Mouse (Mus musculus) lung, embryonic 15.5 days (tissue): Measurements from ENCODE around the gene Ctps. TPM values are rescaled to one million over a fixed set of nuclear protein-coding genes. Genes with fewer than 3 reads are reported as not detected.

Source experiments
- ATAC-seq: fragments of 200-750 bp; cut with Nextera tagmentation; 2 replicates; pipeline ENCODE4 v1.8.0; 2017; ENCODE audit warnings: moderate number of reproducible peaks, borderline replicate concordance; ENCODE audit not compliant: low FRiP score, low TSS enrichment; ENCODE audit errors: extremely low read depth
- H3K27ac ChIP-seq: fragments of 300-500 bp; sonication (generic); 2 replicates; pipeline ENCODE4 v1.5.1; 2015; ENCODE audit warnings: moderate library complexity, mild to moderate bottlenecking, inconsistent platforms
- H3K27me3 ChIP-seq: fragments of 300-500 bp; sonication (generic); 2 replicates; pipeline ENCODE4 v1.6.1; 2015; ENCODE audit warnings: inconsistent platforms
- H3K36me3 ChIP-seq: fragments of 300-500 bp; sonication (generic); 2 replicates; pipeline ENCODE4 v1.6.1; 2015; ENCODE audit warnings: inconsistent platforms
- H3K4me1 ChIP-seq: fragments of 300-500 bp; sonication (generic); 2 replicates; pipeline ENCODE4 v1.6.1; 2015; ENCODE audit warnings: inconsistent platforms
- H3K4me2 ChIP-seq: fragments of 300-500 bp; sonication (generic); 2 replicates; pipeline ENCODE4 v1.6.1; 2015; ENCODE audit warnings: inconsistent platforms, mild to moderate bottlenecking, moderate library complexity
- H3K4me3 ChIP-seq: fragments of 300-500 bp; sonication (generic); 2 replicates; pipeline ENCODE4 v1.5.1; 2015; ENCODE audit warnings: mild to moderate bottlenecking, inconsistent platforms
- H3K9ac ChIP-seq: fragments of 300-500 bp; sonication (generic); 2 replicates; pipeline ENCODE4 v1.6.1; 2015; ENCODE audit warnings: inconsistent platforms
- H3K9me3 ChIP-seq: fragments of 300-500 bp; sonication (generic); 2 replicates; pipeline ENCODE4 v1.6.1; 2016; ENCODE audit warnings: inconsistent platforms
- WGBS: fragments of 180-500 bp; shearing (Covaris S2); methylation state at CpG from one replicate; pipeline ENCODE4 v1.1.7; 2015; 5-methylcytosine and 5-hydroxymethylcytosine counted together
- polyA plus RNA-seq: library from polyadenylated mRNA; unstranded; fragments of >200 nt; fragmentation: Nextera tagmentation; extraction: Ambion mirVana; gene quantifications from 2 replicates; pipeline ENCODE4 v1.2.1, GENCODE M21; 2015

Gene Ctps
- 85.6 and 87.4 TPM in 2 replicates for polyA plus RNA-seq

DNA sequence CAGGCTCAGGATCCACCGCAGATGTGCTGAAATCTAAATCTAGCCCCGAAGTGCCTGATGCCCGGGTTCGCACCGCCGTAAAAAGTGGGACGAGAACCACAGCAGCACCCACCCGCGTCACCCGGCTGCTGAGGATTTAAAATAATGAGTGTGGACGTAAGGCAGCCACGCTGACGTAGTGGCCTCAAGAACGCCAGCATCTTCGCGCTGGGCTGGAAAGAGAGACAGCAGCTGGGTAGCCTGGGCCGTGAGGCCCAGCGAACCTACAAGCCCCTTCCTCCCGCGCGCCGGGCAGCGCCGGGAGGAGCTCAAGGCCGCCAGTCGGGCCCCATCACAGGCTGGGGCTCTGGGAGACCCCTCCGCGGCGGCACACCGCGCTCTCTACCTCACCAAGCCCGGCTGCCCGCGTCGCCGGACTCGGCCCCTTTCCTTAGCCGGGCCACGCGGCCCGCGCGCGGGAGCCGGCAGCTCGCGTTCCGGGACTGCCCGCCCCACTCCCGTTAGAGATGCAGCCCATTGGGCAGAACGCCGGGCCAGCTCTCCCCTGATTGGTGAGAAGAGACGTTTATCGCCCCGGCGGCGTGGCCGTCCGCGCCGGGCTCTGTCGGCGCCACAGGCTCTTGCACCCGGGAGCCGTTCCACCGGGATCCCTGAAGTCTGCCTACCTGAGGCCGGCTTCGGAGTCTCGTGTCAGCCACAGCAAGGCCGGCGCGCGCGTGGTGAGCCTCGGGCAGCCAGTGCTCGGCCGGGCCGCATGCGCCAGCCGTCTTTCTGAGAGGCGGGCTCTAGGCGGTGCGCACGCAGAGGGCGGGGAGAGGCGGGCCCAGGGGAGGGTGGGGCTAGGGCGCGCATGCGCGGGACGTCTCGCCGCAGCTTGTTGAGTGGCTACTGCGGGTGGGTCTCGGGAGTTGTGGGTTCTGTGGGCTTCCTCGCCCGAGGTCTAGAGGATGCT is at the start of gene Ctps:
Gene Ctps (minus strand): TSS at position 791 of the 952 bp plus-strand sequence.
- peak within 1 kb of the TSS; percentile 96 for H3K27ac ChIP-seq
- H3K4me3 ChIP-seq: peak within 1 kb of the TSS; percentile 85
- H3K9ac ChIP-seq: peak within 1 kb of the TSS; percentile 75
- peak within 1 kb of the TSS; percentile 90 for H3K4me2 ChIP-seq
- WGBS: under 1% methylated on average over 89 of the region's 97 CpGs
- peaks cover 40% of the 10 kb centered on the region for H3K4me1 ChIP-seq
- H3K27me3 ChIP-seq: no peaks in the 10 kb centered on the region
- ATAC-seq: peak; percentile 95
- H3K9me3 ChIP-seq: no peaks in the 10 kb centered on the region
- H3K36me3 ChIP-seq: peaks cover 9% of the 10 kb centered on the region

DNA sequence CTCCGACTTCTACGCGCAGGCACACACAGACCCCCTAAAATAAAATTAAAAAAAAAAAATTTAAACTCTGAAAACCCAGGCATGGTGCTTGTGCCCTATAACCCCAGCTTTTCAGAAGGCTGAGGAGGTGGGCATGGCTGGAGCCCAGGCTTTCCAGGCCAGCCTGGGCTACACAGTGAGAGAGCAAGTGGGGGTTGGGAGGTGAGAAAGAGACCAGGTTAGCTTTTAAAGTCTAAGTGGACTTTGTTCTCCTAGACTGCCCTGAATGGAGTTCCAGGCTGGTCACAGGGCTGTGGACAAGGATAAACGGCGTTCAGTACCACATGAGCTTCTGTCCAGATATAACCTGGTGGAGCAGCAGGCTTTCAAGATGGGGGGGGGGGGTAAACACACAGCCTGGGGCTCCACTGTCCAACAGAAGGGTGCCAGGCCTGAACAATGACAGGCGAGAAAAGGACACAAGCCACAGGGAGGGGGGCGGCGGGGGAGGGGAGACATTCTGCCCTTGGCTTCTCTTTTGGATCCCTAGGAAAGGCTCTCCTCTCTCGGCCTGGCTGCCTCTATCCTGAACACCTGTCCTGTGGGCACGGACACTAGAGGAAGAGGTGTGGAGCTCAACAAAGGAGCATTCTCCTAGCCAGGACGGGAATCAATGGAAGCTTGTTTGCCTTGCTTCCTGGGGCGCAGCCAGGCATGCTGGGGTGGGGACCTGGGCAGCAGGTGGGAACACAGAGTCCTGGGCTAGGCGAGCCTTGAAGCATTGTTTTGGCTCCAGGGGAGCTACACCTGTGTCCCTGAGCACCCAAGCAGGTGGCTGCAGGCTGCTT is 46.3 kb upstream of the Ctps start:
- peak; percentile 61 for ATAC-seq
- Histone ChIP-seq H3K9ac (no peak overlapping the region), H3K4me2 (no peak overlapping the region), H3K4me1 (peaks cover 17% of the 10 kb centered on the region), H3K36me3 (no peaks in the 10 kb centered on the region), H3K4me3 (no peak overlapping the region), H3K27ac (peak overlapping the region; percentile 68), H3K9me3 (no peaks in the 10 kb centered on the region), H3K27me3 (no peaks in the 10 kb centered on the region)
- WGBS: 60% methylated on average over 13 of the region's 13 CpGs

- Histone ChIP-seq H3K4me2 (no peak overlapping the region), H3K4me1 (peaks cover 17% of the 10 kb centered on the region), H3K4me3 (no peak overlapping the region), H3K27ac (peak overlapping the region; percentile 68), H3K9ac (no peak overlapping the region), H3K9me3 (no peaks in the 10 kb centered on the region), H3K27me3 (no peaks in the 10 kb centered on the region), H3K36me3 (no peaks in the 10 kb centered on the region)
- 24% methylated on average over 10 of the region's 10 CpGs for WGBS
- no peak for ATAC-seq
These were observed 45.5 kb upstream of the Ctps start for GRCm38 (mm10) chr4:120615528-120616081.

DNA sequence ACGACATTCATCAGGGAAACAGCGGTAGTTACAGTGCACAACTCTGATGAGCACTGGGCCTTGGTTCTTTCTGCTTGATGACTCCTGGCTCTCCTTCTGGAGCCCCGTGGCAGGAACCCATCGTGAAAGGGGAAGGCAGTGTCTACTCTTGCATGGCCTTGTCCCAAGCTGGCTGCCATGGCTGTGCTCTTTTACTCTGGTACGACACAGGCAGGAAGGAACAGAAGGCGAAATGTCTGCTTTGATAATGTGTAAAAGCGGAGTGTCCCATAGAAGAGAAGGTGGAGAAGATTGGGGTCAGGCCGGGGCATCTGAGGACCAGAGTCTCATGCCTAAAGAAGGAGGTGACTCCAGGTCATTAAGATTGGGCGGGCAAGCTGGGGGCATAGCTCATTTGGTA is 44.6 kb upstream of the Ctps start:
- 75% methylated on average over 9 of the region's 9 CpGs for WGBS
- Histone ChIP-seq H3K4me2 (no peak overlapping the region), H3K9ac (no peak overlapping the region), H3K27ac (no peak overlapping the region), H3K27me3 (no peaks in the 10 kb centered on the region), H3K4me3 (no peak overlapping the region), H3K36me3 (no peaks in the 10 kb centered on the region), H3K9me3 (no peaks in the 10 kb centered on the region), H3K4me1 (peaks cover 17% of the 10 kb centered on the region)
- ATAC-seq: no peak

GRCm38 (mm10) chr4:120613691-120614329 is 43.7 kb upstream of the Ctps start:
- H3K4me3 ChIP-seq: no peak overlapping the region
- no peak overlapping the region; the same call in 1 of the 2 replicates for H3K27ac ChIP-seq
- no peak for ATAC-seq
- no peaks in the 10 kb centered on the region for H3K36me3 ChIP-seq
- H3K9me3 ChIP-seq: no peaks in the 10 kb centered on the region
- H3K4me2 ChIP-seq: no peak overlapping the region
- H3K9ac ChIP-seq: no peak overlapping the region
- peaks cover 17% of the 10 kb centered on the region for H3K4me1 ChIP-seq
- no peaks in the 10 kb centered on the region for H3K27me3 ChIP-seq
- 64% methylated on average over 8 of the region's 8 CpGs for WGBS

GRCm38 (mm10) chr4:120612304-120613080 is 42.4 kb upstream of the Ctps start:
- no peak overlapping the region for H3K9ac ChIP-seq
- H3K27ac ChIP-seq: no peak overlapping the region
- 37% methylated on average over 9 of the region's 9 CpGs for WGBS
- ATAC-seq: no peak
- H3K9me3 ChIP-seq: no peaks in the 10 kb centered on the region
- no peak overlapping the region for H3K4me3 ChIP-seq
- H3K36me3 ChIP-seq: no peaks in the 10 kb centered on the region
- H3K4me1 ChIP-seq: peaks cover 17% of the 10 kb centered on the region
- H3K27me3 ChIP-seq: no peaks in the 10 kb centered on the region
- no peak overlapping the region for H3K4me2 ChIP-seq

GRCm38 (mm10) chr4:120611005-120611404 is 40.9 kb upstream of the Ctps start:
- no peak overlapping the region for H3K27ac ChIP-seq
- ATAC-seq: no peak
- H3K36me3 ChIP-seq: no peaks in the 10 kb centered on the region
- 82% methylated on average over 3 of the region's 3 CpGs for WGBS
- H3K4me1 ChIP-seq: peaks cover 8% of the 10 kb centered on the region
- H3K9me3 ChIP-seq: no peaks in the 10 kb centered on the region
- H3K27me3 ChIP-seq: no peaks in the 10 kb centered on the region
- H3K4me3 ChIP-seq: no peak overlapping the region
- H3K9ac ChIP-seq: no peak overlapping the region
- no peak overlapping the region for H3K4me2 ChIP-seq

DNA sequence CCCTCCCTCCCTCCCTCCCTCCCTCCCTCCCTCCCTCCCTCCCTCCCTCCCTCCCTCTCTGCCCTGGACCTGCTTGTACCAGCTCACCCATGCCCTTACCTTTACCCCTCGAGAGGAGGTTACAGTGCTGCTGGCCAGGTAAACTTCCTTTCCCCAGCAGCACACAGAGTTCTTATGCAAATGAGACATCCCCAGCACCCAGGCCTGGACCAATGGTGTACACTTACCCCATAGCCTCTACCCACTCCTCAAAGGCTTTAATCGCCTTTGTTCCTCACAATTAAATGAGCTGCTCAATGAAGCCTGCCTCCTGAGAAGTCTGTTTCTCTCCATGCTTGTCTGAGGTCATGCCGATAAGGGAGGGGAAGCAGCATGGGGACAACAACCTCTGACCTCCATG is 36.9 kb upstream of the Ctps start:
- Histone ChIP-seq H3K4me1 (no peaks in the 10 kb centered on the region), H3K27ac (no peak overlapping the region), H3K4me3 (no peak overlapping the region), H3K36me3 (no peaks in the 10 kb centered on the region), H3K27me3 (no peaks in the 10 kb centered on the region), H3K9ac (no peak overlapping the region), H3K4me2 (no peak overlapping the region), H3K9me3 (no peaks in the 10 kb centered on the region)
- no peak for ATAC-seq
- WGBS: 51% methylated on average over 3 of the region's 3 CpGs

DNA sequence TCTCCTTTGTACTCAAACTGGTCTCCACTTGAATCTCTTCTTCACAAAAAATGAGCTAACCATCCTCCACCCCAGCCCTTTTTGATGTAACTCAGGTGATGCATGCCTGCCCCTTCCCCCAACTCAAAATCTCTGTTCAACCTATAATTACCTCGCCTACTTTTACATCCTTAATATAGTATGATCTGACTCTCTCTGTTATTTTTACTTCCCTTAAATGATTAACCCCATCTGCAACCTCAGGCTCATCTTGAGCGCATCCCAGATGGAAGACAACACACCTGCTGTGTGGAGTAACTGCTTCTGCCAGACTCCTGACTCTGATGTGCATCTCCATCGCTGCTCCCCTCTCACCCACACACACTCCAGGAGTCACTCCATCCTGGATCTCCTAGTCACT is 32.6 kb upstream of the Ctps start:
- H3K27me3 ChIP-seq: no peaks in the 10 kb centered on the region
- H3K27ac ChIP-seq: no peak overlapping the region
- no peak overlapping the region for H3K4me3 ChIP-seq
- H3K9ac ChIP-seq: no peak overlapping the region
- H3K36me3 ChIP-seq: no peaks in the 10 kb centered on the region
- H3K4me1 ChIP-seq: no peaks in the 10 kb centered on the region
- ATAC-seq: no peak
- 65% methylated on average over 3 of the region's 3 CpGs for WGBS
- H3K4me2 ChIP-seq: no peak overlapping the region
- no peaks in the 10 kb centered on the region for H3K9me3 ChIP-seq

GRCm38 (mm10) chr4:120601774-120602173 is 31.7 kb upstream of the Ctps start:
- Histone ChIP-seq H3K4me1 (no peaks in the 10 kb centered on the region), H3K9ac (no peak overlapping the region), H3K27me3 (no peaks in the 10 kb centered on the region), H3K4me3 (no peak overlapping the region), H3K9me3 (no peaks in the 10 kb centered on the region), H3K36me3 (no peaks in the 10 kb centered on the region), H3K4me2 (no peak overlapping the region), H3K27ac (no peak overlapping the region)
- WGBS: 33% methylated on average over 1 of the region's 1 CpGs
- ATAC-seq: no peak

GRCm38 (mm10) chr4:120598922-120599321 is 28.8 kb upstream of the Ctps start:
- H3K9me3 ChIP-seq: no peaks in the 10 kb centered on the region
- no peaks in the 10 kb centered on the region for H3K36me3 ChIP-seq
- 33% methylated on average over 2 of the region's 2 CpGs for WGBS
- no peaks in the 10 kb centered on the region for H3K27me3 ChIP-seq
- no peak for ATAC-seq
- H3K9ac ChIP-seq: no peak overlapping the region
- H3K27ac ChIP-seq: no peak overlapping the region
- H3K4me3 ChIP-seq: no peak overlapping the region
- no peak overlapping the region for H3K4me2 ChIP-seq
- no peaks in the 10 kb centered on the region for H3K4me1 ChIP-seq
